Mouse (Mus musculus): ENCODE data around the gene Retn. TPM values are rescaled to one million over a fixed set of nuclear protein-coding genes. Genes with fewer than 3 reads are reported as not detected.

Retn gene
- total and polyA plus RNA-seq, 3 experiments, result 59.9 to 223 (median 165) TPM

DNA sequence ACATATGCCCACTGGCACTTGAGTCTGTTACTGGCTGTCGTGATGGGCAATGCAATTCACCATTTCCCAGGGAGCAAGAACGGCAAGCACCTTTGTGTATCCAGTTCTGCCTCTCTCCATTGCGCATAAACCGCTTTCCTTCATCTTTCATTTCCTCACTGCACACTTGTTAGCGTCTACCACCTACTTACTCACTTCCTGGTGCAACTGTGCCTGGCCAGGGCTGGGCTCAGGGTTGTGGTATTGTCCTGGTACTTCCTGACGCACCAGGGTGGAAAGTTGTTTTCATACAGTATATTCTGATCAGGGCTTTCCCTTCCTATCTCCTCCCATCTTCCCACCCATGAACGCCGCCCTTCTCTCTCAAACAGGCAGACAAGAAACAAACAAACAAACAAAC lies 5.3 kb downstream of the Retn start:
- no peak for DNase-seq

- DNase-seq, result no peak
Observed at GRCm38 (mm10) chr8:3664405-3664804, 8.8 kb downstream of the Retn start.

DNA sequence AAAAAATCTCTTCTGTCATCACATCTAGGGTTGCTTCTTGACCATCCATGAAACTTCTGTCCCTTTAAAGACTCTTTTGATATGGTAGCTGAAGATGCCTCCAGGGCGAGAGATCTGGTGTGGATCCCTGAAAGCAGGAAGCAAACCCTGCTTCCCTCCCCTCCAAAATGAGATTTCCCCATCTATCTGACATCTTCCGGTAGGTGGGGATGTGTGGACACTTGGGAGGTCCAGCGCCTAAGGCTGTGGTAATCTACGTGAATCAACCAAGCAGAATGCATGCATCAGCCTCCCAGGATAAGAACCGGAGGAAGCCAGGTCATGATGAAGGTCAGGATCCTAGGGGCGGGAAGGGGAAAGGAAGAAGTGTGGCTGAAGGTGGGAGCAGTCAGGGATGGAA lies 9.9 kb downstream of the Retn start, which contains the start of gene Mcemp1:
Mcemp1 (plus strand) TSS at position 248 of the 400 bp plus-strand sequence.
- DNase-seq, result no peak

DNA sequence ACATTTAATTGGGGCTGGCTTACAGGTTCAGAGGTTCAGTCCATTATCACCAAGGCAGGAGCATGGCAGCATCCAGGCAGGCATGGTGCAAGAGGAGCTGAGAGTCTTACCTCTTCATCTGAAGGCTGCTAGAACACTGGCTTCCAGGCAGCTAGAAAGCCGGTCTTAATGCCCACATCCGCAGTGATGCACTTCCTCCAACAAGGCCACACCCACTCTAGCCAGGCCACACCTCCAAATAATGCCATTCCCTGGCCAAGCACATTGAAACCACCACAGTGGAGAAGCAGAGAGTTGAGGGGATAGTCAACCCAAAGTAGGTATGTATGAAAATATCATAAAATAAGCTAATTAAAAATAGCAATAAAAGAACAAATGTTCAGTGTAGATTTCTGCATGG lies 14.8 kb downstream of the Retn start:
- DNase-seq, result no peak

DNA sequence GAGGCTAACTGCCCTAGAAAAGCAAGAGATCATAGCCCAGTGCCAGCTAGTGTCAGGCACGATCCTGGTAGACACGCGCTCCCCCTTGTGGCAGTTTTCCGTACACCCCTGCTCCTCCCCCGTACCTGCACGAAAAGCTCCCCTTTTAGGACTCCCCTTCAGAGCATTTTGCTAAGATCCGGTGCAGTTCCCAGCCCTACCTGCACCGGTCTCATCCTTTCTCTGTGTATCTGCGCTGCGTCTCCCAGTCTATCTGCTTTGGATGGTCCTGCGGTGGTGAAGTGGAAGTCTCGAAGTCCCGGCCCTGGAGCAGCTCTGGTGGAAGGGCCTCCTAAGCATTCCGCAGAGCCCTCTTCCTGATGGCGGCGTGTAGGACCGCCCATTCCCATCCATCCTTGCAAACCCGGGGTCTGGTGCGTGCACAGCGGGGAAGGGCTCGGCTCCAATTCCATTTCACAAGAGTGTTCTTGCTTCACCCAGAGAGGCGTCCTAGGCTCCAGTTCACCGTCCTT lies 16.5 kb downstream of the Retn start, which contains the start of gene Fcor:
Fcor (minus strand) TSS at position 383 of the 512 bp plus-strand sequence.
- DNase-seq, result peak; percentile 90

DNA sequence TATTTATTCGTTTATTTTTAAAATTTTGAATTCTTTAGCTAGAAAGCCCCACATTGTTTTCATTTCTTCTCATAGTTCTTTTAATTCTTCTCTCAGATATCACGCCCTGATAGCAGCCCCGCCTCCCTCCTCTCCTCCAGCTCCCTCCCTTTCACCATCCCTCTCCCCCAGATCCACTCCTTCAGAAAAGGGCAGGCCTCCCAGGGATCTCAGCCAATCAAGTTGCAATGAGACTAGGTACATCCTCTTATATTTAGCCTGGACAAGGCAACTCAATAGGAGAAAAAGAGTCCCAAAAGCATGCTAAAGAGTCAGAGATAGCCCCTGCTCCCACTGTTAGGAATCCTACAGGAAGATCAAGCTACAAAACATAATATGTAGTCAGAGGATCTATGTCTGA lies 19.1 kb downstream of the Retn start:
- no peak for DNase-seq

- peak; percentile 95 for DNase-seq
Observed at GRCm38 (mm10) chr8:3676131-3676992, 20.8 kb downstream of the Retn start, which contains the start of gene Trappc5. Trappc5 (plus strand) TSS chr8:3676299.

DNA sequence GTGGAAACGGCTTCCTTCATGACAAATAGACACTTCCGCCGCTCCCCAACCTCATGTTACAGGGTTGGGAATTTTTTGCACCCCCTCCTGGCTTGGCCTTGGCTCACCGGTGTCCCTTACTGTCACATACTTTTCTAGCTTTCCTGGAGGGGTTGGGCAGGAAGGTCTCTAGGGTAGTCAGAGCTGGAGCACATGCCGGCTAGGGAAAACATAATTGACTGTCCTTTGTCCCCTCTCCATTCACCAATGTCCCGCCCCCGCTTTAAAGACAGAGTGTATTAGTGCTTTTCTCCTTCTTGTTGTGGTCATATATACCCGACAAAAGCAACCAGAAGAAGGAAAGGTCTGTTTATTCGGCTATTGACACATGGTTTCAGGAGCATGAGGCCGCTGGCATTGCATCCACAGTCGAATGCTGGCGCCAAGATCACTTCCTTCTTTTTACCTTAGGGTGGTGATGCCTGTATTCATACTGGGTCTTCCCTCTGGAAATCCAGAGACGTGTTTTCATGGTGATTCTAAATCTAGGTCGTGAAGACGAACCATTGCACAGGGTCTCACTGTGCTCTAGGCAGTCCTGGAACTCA lies 21.5 kb downstream of the Retn start:
- no peak for DNase-seq

- no peak for DNase-seq
Observed at GRCm38 (mm10) chr8:3678831-3679230, 23.3 kb downstream of the Retn start.

DNA sequence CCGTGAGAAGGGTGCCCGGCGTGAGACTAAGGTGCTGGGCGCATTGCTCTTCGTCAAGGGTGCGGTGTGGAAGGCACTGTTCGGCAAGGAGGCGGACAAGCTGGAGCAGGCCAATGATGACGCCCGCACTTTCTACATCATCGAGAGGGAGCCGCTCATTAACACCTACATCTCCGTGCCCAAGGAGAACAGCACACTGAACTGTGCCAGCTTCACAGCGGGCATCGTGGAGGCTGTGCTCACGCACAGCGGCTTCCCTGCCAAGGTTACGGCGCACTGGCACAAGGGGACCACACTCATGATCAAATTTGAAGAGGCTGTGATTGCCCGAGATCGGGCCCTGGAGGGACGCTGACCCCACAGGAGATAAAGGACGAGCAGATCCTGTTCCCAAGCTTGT lies 23.7 kb downstream of the Retn start:
- DNase-seq, result no peak

GRCm38 (mm10) chr8:3679656-3680055 lies 24.1 kb downstream of the Retn start:
- no peak for DNase-seq

GRCm38 (mm10) chr8:3682435-3682834 lies 26.9 kb downstream of the Retn start:
- DNase-seq, result no peak

DNA sequence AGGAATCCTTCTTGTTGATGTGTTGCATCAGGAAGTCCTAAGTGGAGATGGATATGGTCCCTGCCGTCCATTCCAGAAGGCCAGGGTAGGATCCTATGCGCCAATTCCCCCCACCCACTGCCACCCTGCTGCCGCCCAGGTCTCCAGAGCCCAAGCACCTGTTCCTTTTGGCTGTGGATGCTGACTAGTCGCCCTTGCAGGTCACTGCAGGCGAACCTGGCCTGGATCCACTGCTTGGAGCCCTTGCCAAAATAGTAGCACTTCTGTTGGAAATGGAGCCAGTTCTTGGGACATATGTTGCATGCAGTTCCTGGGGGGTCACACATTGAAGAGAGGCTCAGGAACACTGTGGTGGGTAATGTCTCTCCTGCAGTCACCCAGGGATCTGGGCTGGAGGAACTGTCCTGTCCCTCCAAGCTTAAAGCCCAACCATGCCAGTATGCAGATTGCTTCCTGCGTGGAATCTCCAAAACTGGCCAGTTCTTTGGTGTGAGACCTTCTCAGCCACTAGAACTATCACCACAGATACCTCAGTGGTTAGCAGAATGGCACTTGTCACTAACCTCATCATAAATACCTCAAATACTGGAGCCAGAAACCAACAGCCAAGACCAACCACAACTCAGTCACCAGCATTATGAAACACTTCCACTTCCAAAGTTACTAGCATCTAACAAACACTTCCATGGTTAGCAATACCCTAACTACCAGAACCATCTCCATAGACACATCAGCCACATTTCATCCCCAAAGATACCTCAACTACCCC lies 28.0 kb downstream of the Retn start:
- no peak for DNase-seq

GRCm38 (mm10) chr8:3684530-3684929 lies 29.0 kb downstream of the Retn start:
- DNase-seq, result no peak

DNA sequence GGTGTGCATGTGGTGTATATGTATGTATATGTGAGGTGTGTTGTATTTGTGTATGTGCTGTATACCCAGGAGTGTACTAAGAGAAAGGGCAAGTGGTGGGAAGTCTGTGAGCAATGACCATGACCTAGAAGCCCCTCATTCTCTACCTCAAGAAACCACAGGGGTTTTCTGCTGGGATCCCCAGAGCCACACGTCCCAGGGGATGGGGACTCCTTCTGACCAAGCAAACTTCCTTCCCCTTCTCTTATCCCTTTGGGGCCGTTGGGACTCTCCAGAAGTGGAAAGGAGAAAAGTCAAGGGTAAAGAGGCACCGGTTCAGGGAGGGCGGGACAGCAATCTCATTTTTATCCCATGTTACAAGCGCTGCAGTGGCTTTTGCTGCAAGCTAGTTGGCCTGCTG lies 29.9 kb downstream of the Retn start:
- no peak for DNase-seq

DNA sequence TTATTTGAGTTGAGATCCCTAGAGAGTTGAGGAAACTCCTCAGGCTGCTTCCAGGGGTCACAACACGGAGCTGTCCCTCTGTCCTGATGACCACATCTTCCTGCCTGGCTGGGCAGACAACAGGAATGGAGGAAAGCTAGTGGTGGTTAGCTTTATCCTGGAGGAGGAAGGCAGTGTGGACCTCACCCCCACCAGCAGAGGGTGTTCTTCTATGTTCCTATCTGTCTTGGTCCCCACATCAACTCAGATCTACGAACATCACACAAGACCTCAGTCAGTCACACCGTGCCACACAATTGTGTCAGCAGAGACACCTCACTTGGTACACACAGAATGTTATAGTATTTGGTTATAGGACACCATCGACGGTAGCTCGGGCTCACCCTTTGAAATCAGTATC lies 32.0 kb downstream of the Retn start:
- DNase-seq, result no peak

DNA sequence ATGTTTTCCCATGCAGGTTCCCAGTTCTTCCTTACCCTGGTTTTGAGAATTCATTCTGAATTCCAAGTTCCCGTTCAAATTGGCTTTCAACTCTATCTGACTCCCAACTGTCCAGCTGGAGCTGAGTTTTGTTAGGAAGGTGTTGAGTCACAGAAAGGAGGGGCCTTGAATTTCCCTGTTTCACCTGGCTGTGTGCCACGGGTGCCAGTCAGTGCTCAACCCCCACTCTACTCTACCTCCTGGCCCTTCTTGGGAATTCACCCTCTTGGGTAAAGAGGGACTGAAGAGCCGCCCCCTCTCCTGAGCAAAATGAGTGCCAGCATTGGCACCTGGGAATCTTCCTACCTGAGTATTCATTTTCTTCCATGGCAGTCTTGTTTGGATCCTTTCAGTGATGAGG lies 35.2 kb downstream of the Retn start:
- DNase-seq, result no peak

GRCm38 (mm10) chr8:3694121-3694520 lies 38.6 kb downstream of the Retn start, which contains the start of gene Fcer2a:
Fcer2a (minus strand) TSS chr8:3694175.
- DNase-seq, result no peak

DNA sequence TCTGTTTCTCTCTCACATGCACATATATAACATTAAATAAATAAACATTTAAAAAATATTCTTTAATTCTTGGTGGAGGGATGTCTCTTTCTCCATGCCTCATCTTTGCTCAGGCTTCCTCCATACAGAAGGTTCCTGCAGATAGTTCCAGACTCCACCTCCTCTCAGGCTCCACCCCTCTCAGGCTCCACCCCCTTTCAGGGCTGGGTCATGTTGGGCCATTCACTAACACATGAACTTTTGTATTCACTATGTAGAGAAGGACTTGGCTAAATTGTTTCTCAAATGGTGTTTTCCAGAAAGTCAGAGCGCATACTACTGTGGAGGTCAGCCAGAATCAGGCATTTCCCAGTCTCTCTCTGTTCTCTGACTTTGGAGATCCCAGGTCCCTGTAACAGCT lies 45.9 kb downstream of the Retn start:
- DNase-seq, result no peak

- DNase-seq, result peak; percentile 9
Observed at GRCm38 (mm10) chr8:3705711-3706110, 50.1 kb downstream of the Retn start.

- no peak for DNase-seq
Observed at GRCm38 (mm10) chr8:3707611-3708010, 52.0 kb downstream of the Retn start.

Measured in adrenal gland, adult 2 months (tissue).